Mouse (Mus musculus): ENCODE results near the gene Ppp6r1.

GRCm38 (mm10) chr7:4613740-4614403 lies 44.9 kb downstream of the Ppp6r1 start:
- TF ChIP-seq GATA1 (IDR thresholded peaks at IDR 0.05; ENCODE audit: low read length) (no peak), TAL1 (IDR thresholded peaks at IDR 0.05; ENCODE audit: low read length) (no peak)
